Mouse (Mus musculus): ENCODE measurements around the gene Pet2.

Pet2 gene

GRCm38 (mm10) chrX:89409589-89409988 lies at the start of gene Pet2:
Gene Pet2, minus strand, starts transcription at chrX:89409689.
- no peak for DNase-seq (ENCODE audit: low spot score)
